Mouse (Mus musculus) liver, postnatal 0 days (tissue): ENCODE measurements around the gene Afap1l2. TPM values are rescaled to one million over a fixed set of nuclear protein-coding genes. Genes with fewer than 3 reads are reported as not detected.

ENCODE experiments used
- ATAC-seq: fragments of 200-750 bp; cut with Nextera tagmentation; 2 replicates; pipeline ENCODE4 v1.8.0; 2017; ENCODE audit warnings: mild to moderate bottlenecking, moderate library complexity
- DNase-seq: peaks from one replicate; pipeline ENCODE4 v3.0.0-alpha.2; 2016
- H3K27ac ChIP-seq: fragments of 300-500 bp; sonication (generic); 2 replicates; pipeline ENCODE4 v1.5.1; 2014; ENCODE audit warnings: antibody characterized with exemption, moderate library complexity, mild to moderate bottlenecking, low read depth
- H3K27me3 ChIP-seq: fragments of 300-500 bp; sonication (generic); 2 replicates; pipeline ENCODE4 v1.6.1; 2014; ENCODE audit warnings: low read length, control low read depth, mixed read lengths; ENCODE audit not compliant: insufficient read depth
- H3K36me3 ChIP-seq: fragments of 300-500 bp; sonication (generic); replicated peaks from 2 replicates; pipeline ENCODE4 v1.6.1; 2014; ENCODE audit warnings: mild to moderate bottlenecking, control low read depth, low read length, moderate library complexity, mixed read lengths; ENCODE audit not compliant: insufficient read depth
- H3K4me1 ChIP-seq: fragments of 300-500 bp; sonication (generic); 2 replicates; pipeline ENCODE4 v1.6.1; 2014; ENCODE audit warnings: antibody characterized with exemption, mild to moderate bottlenecking, control low read depth; ENCODE audit not compliant: insufficient read depth
- H3K4me2 ChIP-seq: fragments of 300-500 bp; sonication (generic); 2 replicates; pipeline ENCODE4 v1.6.1; 2014; ENCODE audit warnings: low read depth, mild to moderate bottlenecking, low read length, moderate library complexity, mixed read lengths
- H3K4me3 ChIP-seq: fragments of 300-500 bp; sonication (generic); 2 replicates; pipeline ENCODE4 v1.5.1; 2014; ENCODE audit warnings: low read depth, low read length
- H3K9ac ChIP-seq: fragments of 300-500 bp; sonication (generic); replicated peaks from 2 replicates; pipeline ENCODE4 v1.6.1; 2014; ENCODE audit warnings: mild to moderate bottlenecking, moderate library complexity
- H3K9me3 ChIP-seq: fragments of 300-500 bp; sonication (generic); 2 replicates; pipeline ENCODE4 v1.6.1; 2016; ENCODE audit warnings: mild to moderate bottlenecking, control low read depth, low read length, mixed read lengths
- CTCF ChIP-seq: sonication (generic); IDR thresholded peaks from 2 replicates; pipeline ENCODE4 v1.5.1; 2016; ENCODE audit warnings: antibody characterized with exemption, low read depth
- EP300 ChIP-seq: IDR thresholded peaks from 2 replicates; pipeline ENCODE4 v1.6.1; 2016; ENCODE audit warnings: antibody characterized with exemption, low read depth, mild to moderate bottlenecking
- WGBS: fragments of 180-500 bp; shearing (Covaris S2); extraction: QIAGEN DNeasy Blood & Tissue Kit; methylation state at CpG from one replicate; pipeline ENCODE4 v1.1.7; 2014; ENCODE audit not compliant: insufficient replicate concordance; 5-methylcytosine and 5-hydroxymethylcytosine counted together
- polyA plus RNA-seq: library from polyadenylated mRNA; unstranded; fragments of >200 nt; fragmentation: Nextera tagmentation; extraction: Ambion mirVana; gene quantifications from 2 replicates; pipeline ENCODE4 v1.2.1, GENCODE M21; 2015

The Afap1l2 gene
- polyA plus RNA-seq, 1 experiment from 2014 or later = 1.1 TPM

- TF ChIP-seq EP300 = no peak
- Histone ChIP-seq H3K9ac (no peak overlapping the region), H3K9me3 (no peaks in the 10 kb centered on the region), H3K4me2 (no peak overlapping the region), H3K27ac (no peak overlapping the region), H3K36me3 (no peaks in the 10 kb centered on the region), H3K4me3 (no peak overlapping the region), H3K4me1 (no peaks in the 10 kb centered on the region), H3K27me3 (no peaks in the 10 kb centered on the region)
- ATAC-seq (no peak), DNase-seq (no peak)
- 65% methylated on average over 2 of the region's 2 CpGs for WGBS
These were observed 49.0 kb downstream of the Afap1l2 start for GRCm38 (mm10) chr19:56959057-56959456.

GRCm38 (mm10) chr19:56958582-56959021 lies 49.4 kb downstream of the Afap1l2 start:
- H3K4me2 ChIP-seq = no peak overlapping the region
- no peak; the same call in 1 of the 2 replicates for ATAC-seq

GRCm38 (mm10) chr19:56958011-56958410 lies 50.0 kb downstream of the Afap1l2 start:
- H3K9ac ChIP-seq = no peak overlapping the region
- no peak for DNase-seq
- TF ChIP-seq EP300 (no peak), CTCF (no peak)
- H3K36me3 ChIP-seq = no peaks in the 10 kb centered on the region
- no peak for ATAC-seq
- no peaks in the 10 kb centered on the region for H3K9me3 ChIP-seq
- no peak overlapping the region for H3K4me3 ChIP-seq
- H3K27me3 ChIP-seq = no peaks in the 10 kb centered on the region
- no peak overlapping the region for H3K4me2 ChIP-seq
- 67% methylated on average over 4 of the region's 4 CpGs for WGBS
- no peak overlapping the region for H3K27ac ChIP-seq
- H3K4me1 ChIP-seq = no peaks in the 10 kb centered on the region

More at GRCm38 (mm10) chr19:56958582-56959021, 49.4 kb downstream of the Afap1l2 start:
- Histone ChIP-seq H3K4me3 (no peak overlapping the region), H3K27ac (no peak overlapping the region), H3K36me3 (no peaks in the 10 kb centered on the region), H3K4me1 (no peaks in the 10 kb centered on the region), H3K9ac (no peak overlapping the region), H3K27me3 (no peaks in the 10 kb centered on the region), H3K9me3 (no peaks in the 10 kb centered on the region)
- no peak for DNase-seq
- TF ChIP-seq EP300 = no peak
- no peak for TF ChIP-seq CTCF
- 47% methylated on average over 6 of the region's 6 CpGs for WGBS

GRCm38 (mm10) chr19:56955568-56956513 lies 52.2 kb downstream of the Afap1l2 start:
- Histone ChIP-seq H3K27ac (no peak overlapping the region), H3K9ac (no peak overlapping the region), H3K4me1 (no peaks in the 10 kb centered on the region), H3K36me3 (no peaks in the 10 kb centered on the region), H3K4me3 (no peak overlapping the region), H3K4me2 (no peak overlapping the region), H3K27me3 (no peaks in the 10 kb centered on the region), H3K9me3 (no peaks in the 10 kb centered on the region)
- WGBS = 76% methylated on average over 20 of the region's 20 CpGs
- ATAC-seq = no peak
- DNase-seq = no peak
- TF ChIP-seq EP300 (no peak), CTCF (no peak)

- H3K9me3 ChIP-seq = no peaks in the 10 kb centered on the region
- DNase-seq (no peak), ATAC-seq (no peak)
- H3K4me1 ChIP-seq = no peaks in the 10 kb centered on the region
- no peak overlapping the region for H3K9ac ChIP-seq
- H3K27ac ChIP-seq = no peak overlapping the region
- no peaks in the 10 kb centered on the region for H3K36me3 ChIP-seq
- TF ChIP-seq EP300 = no peak
- TF ChIP-seq CTCF = no peak
- 75% methylated on average over 13 of the region's 13 CpGs for WGBS
- no peak overlapping the region for H3K4me3 ChIP-seq
- H3K27me3 ChIP-seq = no peaks in the 10 kb centered on the region
- no peak overlapping the region for H3K4me2 ChIP-seq
These were observed 53.2 kb downstream of the Afap1l2 start for GRCm38 (mm10) chr19:56954857-56955256.

- Histone ChIP-seq H3K4me1 (no peaks in the 10 kb centered on the region), H3K9me3 (no peaks in the 10 kb centered on the region), H3K9ac (no peak overlapping the region), H3K4me2 (no peak overlapping the region), H3K27me3 (no peaks in the 10 kb centered on the region), H3K36me3 (no peaks in the 10 kb centered on the region), H3K4me3 (no peak overlapping the region), H3K27ac (no peak overlapping the region)
- ATAC-seq = no peak
- DNase-seq = no peak
- WGBS = 61% methylated on average over 4 of the region's 4 CpGs
- no peak for TF ChIP-seq CTCF
- no peak for TF ChIP-seq EP300
These were observed 54.2 kb downstream of the Afap1l2 start for GRCm38 (mm10) chr19:56953856-56954255.
